Mouse (Mus musculus) olfactory bulb, adult 2 months (tissue): Measurements from ENCODE around the gene Ak3.

Source experiments
- CTCF ChIP-seq: fragments of 200-500 bp; IDR thresholded peaks from 2 replicates; pipeline ENCODE4 v1.5.1; 2012; ENCODE audit warnings: low read depth, mild to moderate bottlenecking, low read length, moderate library complexity; ENCODE audit not compliant: insufficient read depth
- POLR2A ChIP-seq: fragments of 200-500 bp; IDR thresholded peaks from 2 replicates; pipeline ENCODE4 v1.6.1; 2012; ENCODE audit warnings: mild to moderate bottlenecking, low read depth, low read length, moderate library complexity; ENCODE audit not compliant: insufficient read depth

- no peak for TF ChIP-seq CTCF
- TF ChIP-seq POLR2A, result no peak
These were observed 49.7 kb downstream of the Ak3 start for GRCm38 (mm10) chr19:28997976-28998630.
